Mouse (Mus musculus) neural tube, embryonic 12.5 days (tissue): ENCODE measurements around the gene Kcna3. TPM values are rescaled to one million over a fixed set of nuclear protein-coding genes. Genes with fewer than 3 reads are reported as not detected.

ENCODE experiments used
- ATAC-seq: fragments of 200-750 bp; cut with Nextera tagmentation; 2 replicates; pipeline ENCODE4 v1.8.0; 2017; ENCODE audit warnings: low read depth, mild to moderate bottlenecking, moderate TSS enrichment, moderate library complexity; ENCODE audit not compliant: low FRiP score
- H3K27ac ChIP-seq: fragments of 300-500 bp; sonication (generic); 2 replicates; pipeline ENCODE4 v1.5.1; 2016
- H3K27me3 ChIP-seq: fragments of 300-500 bp; sonication (generic); replicated peaks from 2 replicates; pipeline ENCODE4 v1.6.1; 2016; ENCODE audit warnings: mild to moderate bottlenecking
- H3K36me3 ChIP-seq: fragments of 300-500 bp; sonication (generic); 2 replicates; pipeline ENCODE4 v1.6.1; 2016; ENCODE audit warnings: mild to moderate bottlenecking
- H3K4me1 ChIP-seq: fragments of 300-500 bp; sonication (generic); 2 replicates; pipeline ENCODE4 v1.6.1; 2016
- H3K4me2 ChIP-seq: fragments of 300-500 bp; sonication (generic); replicated peaks from 2 replicates; pipeline ENCODE4 v1.6.1; 2016; ENCODE audit warnings: mild to moderate bottlenecking
- H3K4me3 ChIP-seq: fragments of 300-500 bp; sonication (generic); 2 replicates; pipeline ENCODE4 v1.5.1; 2016
- H3K9ac ChIP-seq: fragments of 300-500 bp; sonication (generic); 2 replicates; pipeline ENCODE4 v1.6.1; 2016; ENCODE audit warnings: mild to moderate bottlenecking
- H3K9me3 ChIP-seq: fragments of 300-500 bp; sonication (generic); 2 replicates; pipeline ENCODE4 v1.6.1; 2016; ENCODE audit warnings: mild to moderate bottlenecking
- WGBS: fragments of 180-500 bp; shearing (Covaris S2); methylation state at CpG from one replicate; pipeline ENCODE4 v1.1.7; 2016; 5-methylcytosine and 5-hydroxymethylcytosine counted together
- polyA plus RNA-seq: library from polyadenylated mRNA; unstranded; fragments of >200 nt; fragmentation: Nextera tagmentation; extraction: Ambion mirVana; gene quantifications from 2 replicates; pipeline ENCODE4 v1.2.1, GENCODE M21; 2016

Kcna3 gene
- polyA plus RNA-seq, 1 experiment from 2014 or later = 4.6 TPM

DNA sequence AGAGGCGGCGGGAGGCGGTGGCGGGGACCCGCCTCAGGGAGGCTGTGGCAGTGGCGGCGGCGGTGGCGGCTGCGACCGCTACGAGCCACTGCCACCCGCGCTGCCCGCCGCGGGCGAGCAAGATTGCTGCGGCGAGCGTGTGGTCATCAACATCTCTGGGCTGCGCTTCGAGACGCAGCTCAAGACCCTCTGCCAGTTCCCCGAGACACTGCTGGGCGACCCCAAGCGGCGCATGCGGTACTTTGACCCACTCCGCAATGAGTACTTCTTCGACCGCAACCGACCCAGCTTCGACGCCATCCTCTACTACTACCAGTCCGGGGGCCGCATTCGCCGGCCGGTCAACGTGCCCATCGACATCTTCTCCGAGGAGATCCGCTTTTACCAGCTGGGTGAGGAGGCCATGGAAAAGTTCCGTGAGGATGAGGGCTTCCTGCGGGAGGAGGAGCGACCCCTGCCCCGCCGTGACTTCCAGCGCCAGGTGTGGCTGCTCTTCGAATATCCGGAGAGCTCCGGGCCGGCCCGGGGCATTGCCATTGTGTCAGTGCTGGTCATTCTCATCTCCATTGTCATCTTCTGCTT, 580 bp downstream of the Kcna3 start:
- ATAC-seq = peak; percentile 60; the same call in 1 of the 2 replicates
- no peak overlapping the region for H3K27ac ChIP-seq
- H3K4me3 ChIP-seq = peak overlapping the region; percentile 77
- 1% methylated on average over 54 of the region's 55 CpGs for WGBS
- H3K9ac ChIP-seq = peak overlapping the region; percentile 74
- peak overlapping the region; percentile 80 for H3K4me2 ChIP-seq
- no peaks in the 10 kb centered on the region for H3K36me3 ChIP-seq
- H3K4me1 ChIP-seq = peaks cover 19% of the 10 kb centered on the region
- H3K9me3 ChIP-seq = no peaks in the 10 kb centered on the region
- H3K27me3 ChIP-seq = 0 out of 2 replicates have a peak, but pooled peaks cover 7% of the 10 kb centered on the region

DNA sequence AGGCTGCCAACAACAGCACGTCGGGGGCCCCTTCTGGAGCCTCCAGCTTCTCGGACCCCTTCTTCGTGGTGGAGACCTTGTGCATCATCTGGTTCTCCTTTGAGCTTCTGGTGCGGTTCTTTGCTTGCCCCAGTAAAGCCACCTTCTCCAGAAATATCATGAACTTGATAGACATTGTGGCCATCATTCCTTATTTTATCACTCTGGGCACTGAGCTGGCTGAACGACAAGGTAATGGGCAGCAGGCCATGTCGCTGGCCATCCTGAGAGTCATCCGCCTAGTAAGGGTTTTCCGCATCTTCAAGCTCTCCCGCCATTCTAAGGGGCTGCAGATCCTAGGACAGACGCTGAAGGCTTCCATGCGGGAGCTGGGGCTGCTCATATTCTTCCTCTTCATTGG, 1.1 kb downstream of the Kcna3 start:
- Histone ChIP-seq H3K36me3 (no peaks in the 10 kb centered on the region), H3K4me1 (peaks cover 19% of the 10 kb centered on the region), H3K9me3 (no peaks in the 10 kb centered on the region), H3K4me3 (peak overlapping the region; percentile 77), H3K27ac (no peak overlapping the region), H3K9ac (no peak overlapping the region), H3K27me3 (0 out of 2 replicates have a peak, but pooled peaks cover 7% of the 10 kb centered on the region), H3K4me2 (peak overlapping the region; percentile 80)
- WGBS = 54% methylated on average over 12 of the region's 12 CpGs
- no peak for ATAC-seq

DNA sequence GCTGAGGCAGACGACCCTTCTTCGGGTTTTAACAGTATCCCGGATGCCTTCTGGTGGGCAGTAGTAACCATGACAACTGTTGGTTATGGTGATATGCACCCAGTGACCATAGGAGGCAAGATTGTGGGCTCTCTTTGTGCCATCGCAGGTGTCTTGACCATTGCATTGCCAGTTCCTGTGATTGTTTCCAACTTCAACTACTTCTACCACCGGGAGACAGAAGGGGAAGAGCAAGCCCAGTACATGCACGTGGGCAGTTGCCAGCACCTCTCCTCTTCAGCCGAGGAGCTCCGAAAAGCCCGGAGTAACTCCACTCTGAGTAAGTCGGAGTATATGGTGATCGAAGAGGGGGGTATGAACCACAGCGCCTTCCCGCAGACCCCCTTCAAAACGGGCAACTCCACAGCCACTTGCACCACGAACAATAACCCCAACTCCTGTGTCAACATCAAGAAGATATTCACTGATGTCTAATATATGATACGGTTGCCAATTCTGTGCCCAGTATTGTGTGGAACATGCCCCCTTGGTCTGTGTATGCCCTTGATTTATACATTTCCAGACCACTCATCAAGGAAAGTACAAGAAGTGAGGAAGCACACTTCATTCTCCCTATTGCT, 1.7 kb downstream of the Kcna3 start:
- Histone ChIP-seq H3K36me3 (no peaks in the 10 kb centered on the region), H3K4me2 (peak overlapping the region; percentile 80), H3K27ac (no peak overlapping the region), H3K9ac (no peak overlapping the region), H3K4me3 (peak overlapping the region; percentile 77), H3K27me3 (0 out of 2 replicates have a peak, but pooled peaks cover 7% of the 10 kb centered on the region), H3K9me3 (no peaks in the 10 kb centered on the region), H3K4me1 (peaks cover 19% of the 10 kb centered on the region)
- 74% methylated on average over 16 of the region's 16 CpGs for WGBS
- ATAC-seq = no peak

DNA sequence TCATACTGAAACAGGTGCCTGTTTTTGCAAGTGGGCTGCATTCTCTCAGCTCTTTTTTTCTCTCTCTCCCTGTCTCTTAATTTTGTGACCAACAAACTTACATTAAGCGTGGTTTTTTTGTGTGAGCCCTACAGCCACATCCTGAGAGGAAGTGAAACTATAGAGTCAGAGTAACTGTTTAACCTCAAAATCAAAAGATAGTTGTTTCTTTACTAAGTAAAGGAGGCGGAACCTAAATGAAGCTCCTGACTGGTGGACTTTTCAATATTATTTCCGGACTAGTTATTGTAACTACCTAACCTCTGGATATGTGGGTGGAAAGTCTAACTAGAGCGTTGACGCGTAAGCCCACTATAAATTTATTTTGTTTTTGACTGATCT, 2.2 kb downstream of the Kcna3 start:
- Histone ChIP-seq H3K27ac (no peak overlapping the region), H3K4me2 (peak overlapping the region; percentile 43), H3K27me3 (0 out of 2 replicates have a peak, but pooled peaks cover 7% of the 10 kb centered on the region), H3K4me3 (no peak overlapping the region), H3K36me3 (no peaks in the 10 kb centered on the region), H3K9me3 (no peaks in the 10 kb centered on the region), H3K9ac (no peak overlapping the region), H3K4me1 (peaks cover 19% of the 10 kb centered on the region)
- WGBS = 86% methylated on average over 6 of the region's 6 CpGs
- no peak for ATAC-seq

DNA sequence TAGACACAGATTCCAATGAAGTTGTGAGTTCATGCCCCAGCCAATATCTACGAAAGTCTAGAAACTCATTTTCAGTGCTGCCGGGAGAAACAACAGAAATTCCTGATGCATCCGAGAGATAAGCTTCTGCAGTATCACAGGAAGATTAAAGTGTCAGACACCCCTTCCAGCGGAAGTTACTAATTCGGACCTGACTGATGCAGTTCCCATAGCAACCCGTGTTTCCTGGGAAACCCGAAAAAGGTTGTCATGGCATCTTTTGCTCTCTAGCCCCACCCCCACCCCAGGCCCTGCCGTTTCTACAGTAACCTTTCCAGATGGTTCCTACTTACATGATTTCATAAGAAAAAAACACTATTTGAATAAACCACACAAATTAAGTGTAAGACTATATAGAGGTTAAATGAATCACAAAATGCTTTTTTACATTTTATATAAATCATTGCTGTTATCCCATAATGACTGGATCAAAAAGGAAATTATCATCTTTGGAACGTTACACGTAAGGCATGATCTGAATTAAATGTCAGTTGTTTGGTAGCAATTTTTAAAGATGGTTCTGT, 2.8 kb downstream of the Kcna3 start:
- Histone ChIP-seq H3K4me2 (peak overlapping the region; percentile 43), H3K27ac (no peak overlapping the region), H3K9me3 (no peaks in the 10 kb centered on the region), H3K4me1 (peaks cover 19% of the 10 kb centered on the region), H3K27me3 (0 out of 2 replicates have a peak, but pooled peaks cover 7% of the 10 kb centered on the region), H3K36me3 (no peaks in the 10 kb centered on the region), H3K4me3 (no peak overlapping the region), H3K9ac (no peak overlapping the region)
- no peak for ATAC-seq
- WGBS = 41% methylated on average over 10 of the region's 10 CpGs

DNA sequence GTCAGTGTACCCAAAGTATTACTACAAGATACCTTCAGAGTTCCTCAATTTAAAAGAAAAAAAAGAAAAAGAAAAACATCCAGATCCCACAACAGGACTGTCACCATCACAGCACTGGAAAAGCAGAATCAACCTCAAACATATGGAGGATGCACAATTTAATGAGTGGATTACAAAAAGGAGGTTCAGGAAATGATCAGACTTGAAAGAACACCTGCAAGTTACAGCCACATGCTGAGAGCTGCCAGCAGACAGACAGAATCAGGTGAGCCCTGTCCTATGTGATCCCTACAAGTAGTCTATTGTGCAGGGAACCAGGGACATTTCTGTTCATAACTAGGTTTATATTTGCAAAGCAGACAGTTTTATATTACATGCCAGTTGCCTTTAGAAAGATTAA, 3.3 kb downstream of the Kcna3 start:
- Histone ChIP-seq H3K4me3 (no peak overlapping the region), H3K4me2 (peak overlapping the region; percentile 43), H3K27me3 (0 out of 2 replicates have a peak, but pooled peaks cover 7% of the 10 kb centered on the region), H3K27ac (no peak overlapping the region), H3K9me3 (no peaks in the 10 kb centered on the region), H3K4me1 (peaks cover 19% of the 10 kb centered on the region), H3K9ac (no peak overlapping the region), H3K36me3 (no peaks in the 10 kb centered on the region)
- ATAC-seq = no peak

DNA sequence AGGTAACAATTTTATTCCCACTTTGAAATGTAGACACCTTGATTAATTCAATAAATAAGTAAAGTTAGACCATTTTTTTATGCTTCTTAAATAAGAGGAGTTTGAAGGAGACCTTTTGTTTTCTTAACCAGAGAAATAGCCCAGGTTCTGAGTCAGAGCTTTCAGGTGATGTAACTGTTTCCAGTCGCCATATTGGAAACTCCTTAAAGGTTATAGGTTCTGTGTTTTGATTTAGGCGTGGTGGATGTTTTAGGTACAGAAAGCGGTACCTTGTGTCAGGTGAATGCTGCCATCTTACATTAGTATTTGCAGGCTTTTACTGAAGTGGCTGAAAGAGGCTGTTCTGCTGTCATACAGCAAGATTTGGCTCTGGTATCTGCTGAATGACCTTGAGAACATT, 4.4 kb downstream of the Kcna3 start:
- Histone ChIP-seq H3K4me1 (peaks cover 15% of the 10 kb centered on the region), H3K4me2 (peak overlapping the region; percentile 22; the same call in 1 of the 2 replicates), H3K36me3 (no peaks in the 10 kb centered on the region), H3K27me3 (0 out of 2 replicates have a peak, but pooled peaks cover 7% of the 10 kb centered on the region), H3K4me3 (no peak overlapping the region), H3K9me3 (no peaks in the 10 kb centered on the region), H3K9ac (no peak overlapping the region), H3K27ac (no peak overlapping the region)
- no peak for ATAC-seq
- 88% methylated on average over 3 of the region's 3 CpGs for WGBS

DNA sequence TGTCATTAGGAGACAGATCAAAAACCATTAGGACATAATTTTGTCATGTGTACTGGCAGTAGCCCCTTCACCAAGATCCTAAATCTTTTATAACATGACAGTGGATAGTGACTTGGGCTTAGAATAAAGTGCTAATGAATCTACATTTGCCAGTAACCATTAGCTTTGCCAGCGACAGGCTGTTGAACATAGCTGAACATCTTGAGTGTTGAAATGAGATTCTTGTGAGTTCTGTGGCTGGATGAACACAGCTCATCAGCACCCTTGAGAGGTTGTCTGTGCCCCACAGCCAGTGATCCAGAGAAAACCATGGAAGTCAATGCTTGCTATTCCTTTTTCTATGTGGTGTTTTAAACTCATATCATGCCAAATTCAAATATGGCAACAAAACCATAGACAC, 5.7 kb downstream of the Kcna3 start:
- Histone ChIP-seq H3K4me2 (no peak overlapping the region), H3K4me1 (peaks cover 11% of the 10 kb centered on the region), H3K4me3 (no peak overlapping the region), H3K27me3 (0 out of 2 replicates have a peak, but pooled peaks cover 7% of the 10 kb centered on the region), H3K9ac (no peak overlapping the region), H3K9me3 (no peaks in the 10 kb centered on the region), H3K27ac (no peak overlapping the region), H3K36me3 (no peaks in the 10 kb centered on the region)
- ATAC-seq = no peak
- WGBS = 87% methylated on average over 1 of the region's 1 CpGs

DNA sequence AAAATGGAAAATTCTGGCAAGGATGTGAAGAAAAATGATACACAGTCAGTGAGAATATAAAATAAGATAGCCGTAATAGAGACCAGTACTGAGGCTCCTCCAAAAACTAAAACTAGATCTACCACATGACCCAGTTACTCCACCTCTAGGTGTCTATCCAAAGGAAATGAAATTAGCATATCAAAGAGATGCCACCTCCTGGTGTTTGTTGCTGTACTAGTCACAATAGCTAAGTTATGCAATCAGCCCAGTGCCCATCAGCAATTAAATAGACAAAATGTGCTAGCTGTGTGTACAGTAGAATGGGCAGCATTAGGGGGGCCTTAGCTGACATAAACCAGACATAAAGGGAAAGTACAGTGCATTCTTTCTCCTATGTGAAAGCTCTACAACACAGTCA, 25.5 kb downstream of the Kcna3 start:
- Histone ChIP-seq H3K27ac (no peak overlapping the region), H3K36me3 (no peaks in the 10 kb centered on the region), H3K4me1 (no peaks in the 10 kb centered on the region), H3K4me3 (no peak overlapping the region), H3K27me3 (no peaks in the 10 kb centered on the region), H3K9ac (no peak overlapping the region), H3K4me2 (no peak overlapping the region), H3K9me3 (no peaks in the 10 kb centered on the region)
- ATAC-seq = no peak
- WGBS = 95% methylated on average over 1 of the region's 1 CpGs

DNA sequence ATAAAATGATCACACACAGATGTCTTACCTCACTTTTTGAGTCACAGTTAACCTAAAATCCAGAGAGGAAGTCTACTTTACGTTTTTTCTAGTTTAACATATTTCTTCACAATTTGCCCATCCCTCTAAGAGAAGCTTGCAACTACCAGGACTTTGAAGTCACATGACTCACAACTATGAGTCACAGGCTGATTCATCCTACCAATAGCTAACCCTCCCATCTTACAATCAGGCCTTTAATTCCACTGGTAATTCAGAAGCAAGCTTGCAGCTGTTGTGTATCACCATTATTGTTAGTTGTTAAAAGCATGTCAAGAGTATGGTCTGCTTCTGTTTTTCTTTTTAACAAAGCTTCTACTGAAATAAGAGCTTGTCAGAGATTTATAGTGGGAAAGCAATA, 26.8 kb downstream of the Kcna3 start:
- ATAC-seq = no peak
- no peak overlapping the region for H3K9ac ChIP-seq
- no peaks in the 10 kb centered on the region for H3K27me3 ChIP-seq
- H3K4me1 ChIP-seq = no peaks in the 10 kb centered on the region
- H3K27ac ChIP-seq = no peak overlapping the region
- 78% methylated on average over 1 of the region's 1 CpGs for WGBS
- no peaks in the 10 kb centered on the region for H3K9me3 ChIP-seq
- no peak overlapping the region for H3K4me3 ChIP-seq
- H3K36me3 ChIP-seq = no peaks in the 10 kb centered on the region
- no peak overlapping the region for H3K4me2 ChIP-seq

DNA sequence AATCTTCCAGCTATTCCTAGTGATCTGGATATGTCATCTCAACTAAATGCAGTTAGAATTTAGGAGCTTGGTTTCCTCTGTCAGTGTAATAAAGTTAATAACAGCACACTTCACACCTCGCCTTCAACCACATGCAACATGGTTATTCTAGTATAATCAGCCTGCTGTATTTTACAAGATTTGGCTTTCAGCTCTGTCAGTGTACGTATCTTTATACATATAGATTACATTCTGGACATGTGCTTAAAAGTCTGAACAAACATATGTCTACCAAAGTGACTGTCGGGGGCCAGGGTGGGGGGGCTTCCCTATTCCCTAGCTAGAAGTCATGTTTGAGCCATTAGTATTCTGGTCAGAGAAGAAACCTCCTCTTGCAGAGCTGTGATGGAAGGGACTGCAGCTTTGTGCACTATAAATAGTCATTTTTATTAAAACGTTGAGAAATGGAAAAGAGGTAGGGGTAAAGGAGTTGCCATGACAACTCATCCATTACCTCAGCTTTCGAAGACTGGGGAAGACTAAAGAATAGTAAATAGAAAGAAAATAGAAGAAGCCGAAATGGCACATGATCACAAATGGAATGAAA, 29.6 kb downstream of the Kcna3 start:
- Histone ChIP-seq H3K4me3 (no peak overlapping the region), H3K4me1 (no peaks in the 10 kb centered on the region), H3K27ac (no peak overlapping the region), H3K9ac (no peak overlapping the region), H3K9me3 (no peaks in the 10 kb centered on the region), H3K4me2 (no peak overlapping the region), H3K36me3 (no peaks in the 10 kb centered on the region), H3K27me3 (no peaks in the 10 kb centered on the region)
- ATAC-seq = no peak
- 71% methylated on average over 6 of the region's 6 CpGs for WGBS

DNA sequence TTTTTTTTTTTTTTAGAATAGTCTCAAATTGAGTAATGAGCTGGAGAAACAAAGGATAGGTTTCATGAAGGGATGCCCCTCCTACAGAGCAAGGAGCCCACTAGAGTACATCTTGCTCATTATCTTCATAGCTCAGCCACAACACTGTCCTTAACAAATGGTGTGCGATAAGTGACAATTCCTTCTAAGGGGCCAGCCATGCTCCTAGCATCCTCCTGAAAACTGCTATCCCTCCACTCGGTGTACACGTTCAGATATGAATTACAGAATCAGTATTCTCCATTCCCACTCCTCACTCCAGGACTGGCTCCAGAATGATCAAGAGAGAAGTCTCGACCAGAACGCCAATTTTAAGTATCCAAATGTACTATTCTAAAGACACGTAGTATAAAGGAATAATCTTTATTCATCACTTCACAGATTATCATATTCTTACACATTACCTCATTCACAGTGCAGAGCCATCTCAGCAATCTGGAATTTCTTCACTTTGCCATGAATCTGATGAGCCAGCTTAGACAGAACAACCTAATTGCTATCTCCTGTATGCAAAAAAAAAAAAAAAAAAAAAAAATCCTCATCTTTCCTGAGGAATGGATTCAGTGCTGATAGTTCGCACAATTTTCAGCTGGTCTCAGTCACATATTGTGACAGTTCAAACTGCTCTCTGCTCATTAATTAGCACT, 30.3 kb downstream of the Kcna3 start:
- H3K36me3 ChIP-seq = no peaks in the 10 kb centered on the region
- H3K27ac ChIP-seq = no peak overlapping the region
- no peak overlapping the region for H3K4me3 ChIP-seq
- no peaks in the 10 kb centered on the region for H3K4me1 ChIP-seq
- H3K9ac ChIP-seq = no peak overlapping the region
- no peak for ATAC-seq
- 89% methylated on average over 7 of the region's 7 CpGs for WGBS
- no peak overlapping the region for H3K4me2 ChIP-seq
- no peaks in the 10 kb centered on the region for H3K27me3 ChIP-seq
- H3K9me3 ChIP-seq = no peaks in the 10 kb centered on the region
